Mouse (Mus musculus) c-Kit-positive CD71-negative TER-119-negative erythroid progenitor cells, embryonic 14.5 days (primary cell): Measurements from ENCODE around the gene Iars.
A peak's percentile ranks its signal among the peaks of the same experiment; 100 is the strongest.

Experiments
- DNase-seq: peaks from one replicate; pipeline ENCODE4 v3.0.0-alpha.2; 2013; ENCODE audit warnings: low read depth

The Iars gene

GRCm38 (mm10) chr13:49681351-49682232 is at the start of gene Iars:
Gene Iars, plus strand, starts transcription at chr13:49682100.
- DNase-seq: peak; percentile 93

GRCm38 (mm10) chr13:49639965-49640364 is 41.9 kb upstream of the Iars start:
- DNase-seq: no peak

GRCm38 (mm10) chr13:49642650-49643049 is 39.2 kb upstream of the Iars start:
- no peak for DNase-seq

- no peak for DNase-seq
These were observed 38.1 kb upstream of the Iars start for GRCm38 (mm10) chr13:49643669-49644362.

- DNase-seq: no peak
These were observed 37.0 kb upstream of the Iars start for GRCm38 (mm10) chr13:49644731-49645529.

- DNase-seq: no peak
These were observed 35.9 kb upstream of the Iars start for GRCm38 (mm10) chr13:49646019-49646418.

GRCm38 (mm10) chr13:49651136-49651535 is 30.8 kb upstream of the Iars start:
- DNase-seq: no peak

- no peak for DNase-seq
These were observed 30.0 kb upstream of the Iars start for GRCm38 (mm10) chr13:49651781-49652351.

- DNase-seq: peak; percentile 99
These were observed 29.3 kb upstream of the Iars start, which contains the start of the genes Cenpp and Nol8 for GRCm38 (mm10) chr13:49652481-49653179. Gene Cenpp, minus strand, starts transcription at chr13:49652785. Gene Nol8, plus strand, starts transcription at chr13:49653078.

- DNase-seq: no peak
These were observed 28.7 kb upstream of the Iars start for GRCm38 (mm10) chr13:49653180-49653541.

GRCm38 (mm10) chr13:49677793-49678192 is 4.1 kb upstream of the Iars start:
- DNase-seq: no peak

- no peak for DNase-seq
These were observed 440 bp downstream of the Iars start for GRCm38 (mm10) chr13:49682233-49682846.

- DNase-seq: no peak
These were observed 2.4 kb downstream of the Iars start for GRCm38 (mm10) chr13:49684266-49684665.

- no peak for DNase-seq
These were observed 9.2 kb downstream of the Iars start for GRCm38 (mm10) chr13:49691056-49691455.

GRCm38 (mm10) chr13:49703216-49703779 is 21.4 kb downstream of the Iars start:
- no peak for DNase-seq

- no peak for DNase-seq
These were observed 24.3 kb downstream of the Iars start for GRCm38 (mm10) chr13:49706032-49706690.

- no peak for DNase-seq
These were observed 26.4 kb downstream of the Iars start for GRCm38 (mm10) chr13:49708311-49708710.

GRCm38 (mm10) chr13:49712047-49712721 is 30.3 kb downstream of the Iars start:
- no peak for DNase-seq

- no peak for DNase-seq
These were observed 37.4 kb downstream of the Iars start for GRCm38 (mm10) chr13:49719310-49719709.
